Mouse (Mus musculus) testis, postnatal 14 days (tissue): ENCODE measurements around the gene Tnc.

Source experiments
- DNase-seq: peaks from one replicate; pipeline ENCODE4 v3.0.0; 2021; ENCODE audit warnings: low spot score

The Tnc gene

GRCm38 (mm10) chr4:64046831-64047493 lies at the start of gene Tnc:
TSS of gene Tnc (minus strand) at chr4:64047015.
- peak; percentile 7 for DNase-seq

GRCm38 (mm10) chr4:64094221-64094620 lies 47.4 kb upstream of the Tnc start:
- DNase-seq, result no peak

GRCm38 (mm10) chr4:64092857-64093256 lies 46.0 kb upstream of the Tnc start:
- no peak for DNase-seq

GRCm38 (mm10) chr4:64089378-64089777 lies 42.6 kb upstream of the Tnc start:
- DNase-seq, result no peak

GRCm38 (mm10) chr4:64087675-64088074 lies 40.9 kb upstream of the Tnc start:
- DNase-seq, result no peak

- no peak for DNase-seq
Measured at GRCm38 (mm10) chr4:64085993-64086567, 39.3 kb upstream of the Tnc start.

- DNase-seq, result no peak
Measured at GRCm38 (mm10) chr4:64083858-64084257, 37.0 kb upstream of the Tnc start.

GRCm38 (mm10) chr4:64078029-64078619 lies 31.3 kb upstream of the Tnc start:
- DNase-seq, result no peak

- DNase-seq, result no peak
Measured at GRCm38 (mm10) chr4:64076349-64077025, 29.7 kb upstream of the Tnc start.

- no peak for DNase-seq
Measured at GRCm38 (mm10) chr4:64074725-64075124, 27.9 kb upstream of the Tnc start.

GRCm38 (mm10) chr4:64067394-64067793 lies 20.6 kb upstream of the Tnc start:
- no peak for DNase-seq

GRCm38 (mm10) chr4:64065266-64065665 lies 18.5 kb upstream of the Tnc start:
- no peak for DNase-seq

- no peak for DNase-seq
Measured at GRCm38 (mm10) chr4:64058856-64059231, 12.0 kb upstream of the Tnc start.

GRCm38 (mm10) chr4:64058048-64058855 lies 11.4 kb upstream of the Tnc start:
- no peak for DNase-seq

- no peak for DNase-seq
Measured at GRCm38 (mm10) chr4:64048177-64048576, 1.4 kb upstream of the Tnc start.

- no peak for DNase-seq
Measured at GRCm38 (mm10) chr4:64043893-64044292, 2.9 kb downstream of the Tnc start.

- no peak for DNase-seq
Measured at GRCm38 (mm10) chr4:64043371-64043770, 3.4 kb downstream of the Tnc start.

GRCm38 (mm10) chr4:64039091-64039490 lies 7.7 kb downstream of the Tnc start:
- DNase-seq, result no peak

- no peak for DNase-seq
Measured at GRCm38 (mm10) chr4:64037513-64037912, 9.3 kb downstream of the Tnc start.

- no peak for DNase-seq
Measured at GRCm38 (mm10) chr4:64034724-64035123, 12.1 kb downstream of the Tnc start.

- DNase-seq, result no peak
Measured at GRCm38 (mm10) chr4:64033191-64033590, 13.6 kb downstream of the Tnc start.

GRCm38 (mm10) chr4:64029486-64029885 lies 17.3 kb downstream of the Tnc start:
- DNase-seq, result no peak
